Mouse (Mus musculus) liver, adult 2 months (tissue): Measurements from ENCODE around the gene Sipa1.

Experiments used
- CTCF ChIP-seq: fragments of 200-500 bp; IDR thresholded peaks from 2 replicates; pipeline ENCODE4 v1.5.1; 2011; ENCODE audit warnings: low read depth, low read length, control low read depth
- POLR2A ChIP-seq: fragments of 200-500 bp; IDR thresholded peaks from 2 replicates; pipeline ENCODE4 v1.6.1; 2011; ENCODE audit warnings: low read length, control low read depth; ENCODE audit not compliant: insufficient read depth; ENCODE audit errors: extremely low read depth

DNA sequence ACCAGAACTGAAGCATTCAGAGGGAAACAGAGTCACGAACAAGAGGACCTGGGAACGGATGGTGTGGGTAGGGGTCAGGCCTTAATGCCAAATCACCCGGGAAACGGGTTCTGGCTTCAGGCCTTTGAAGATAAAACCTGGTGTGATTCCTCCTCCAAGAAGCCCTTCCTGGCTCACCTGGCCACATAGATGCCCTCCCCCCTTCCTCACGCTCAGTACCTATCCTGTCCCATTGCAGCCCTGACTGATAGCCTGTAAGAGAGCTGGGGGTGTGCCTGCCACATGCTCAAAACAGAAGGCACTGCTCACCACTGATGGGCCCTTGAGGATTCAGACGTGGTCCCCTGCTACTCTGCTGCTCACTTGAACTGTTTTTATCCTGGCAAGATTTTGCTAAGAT lies 30.3 kb upstream of the Sipa1 start:
- TF ChIP-seq CTCF: no peak
- TF ChIP-seq POLR2A: no peak
